ENCODE assay signal across 8 mouse cellular contexts in genomic region chr8:121107668-121108656, GRCm38 (mm10). TPM values are rescaled to one million over a fixed set of nuclear protein-coding genes. Genes with fewer than 3 reads are reported as not detected.
DNase-seq lines count a peak whose midpoint lies in the region; ATAC-seq and TF ChIP-seq lines count a peak whose summit lies in the region.

TSS of gene Mthfsd (minus strand) at chr8:121108392.

- TF ChIP-seq CTCF in kidney, postnatal 0 days (IDR thresholded peaks at IDR 0.05; ENCODE audit: low read depth): 0 out of 2 replicates have a peak, but pooled peaks have one; percentile 6

- peak within 1 kb of the TSS; percentile 90 for H3K9ac ChIP-seq in heart, embryonic 12.5 days
- H3K9ac ChIP-seq in kidney, postnatal 0 days (ENCODE audit: low read depth, low read length): peak within 1 kb of the TSS; percentile 87
- H3K9ac ChIP-seq in liver, embryonic 11.5 days (ENCODE audit: low read depth, low read length): peak within 1 kb of the TSS; percentile 87
- H3K9ac ChIP-seq in stomach, embryonic 14.5 days (replicated peaks; ENCODE audit: low read depth, low read length): peak within 1 kb of the TSS; percentile 85

- H3K36me3 ChIP-seq in heart, embryonic 12.5 days: peaks cover 23% of the 10 kb centered on the region
- peaks cover 11% of the 10 kb centered on the region for H3K36me3 ChIP-seq in kidney, postnatal 0 days (ENCODE audit: insufficient read depth, low read length)
- peaks cover 6% of the 10 kb centered on the region; the same call in 1 of the 2 replicates for H3K36me3 ChIP-seq in liver, embryonic 11.5 days (ENCODE audit: control insufficient read depth, insufficient read depth, low read length)
- peaks cover 24% of the 10 kb centered on the region for H3K36me3 ChIP-seq in stomach, embryonic 14.5 days (ENCODE audit: control insufficient read depth, insufficient read depth, low read length)

- peak within 1 kb of the TSS; percentile 69 for H3K27ac ChIP-seq in heart, embryonic 12.5 days (ENCODE audit: poor library complexity, severe bottlenecking)
- H3K27ac ChIP-seq in kidney, postnatal 0 days: peak within 1 kb of the TSS; percentile 73
- peak within 1 kb of the TSS; percentile 38; the same call in 1 of the 2 replicates for H3K27ac ChIP-seq in liver, embryonic 11.5 days (ENCODE audit: low read depth, low read length)
- H3K27ac ChIP-seq in stomach, embryonic 14.5 days (ENCODE audit: low read length): peak within 1 kb of the TSS; percentile 71

- WGBS in heart, embryonic 12.5 days: 1% methylated on average over 75 of the region's 75 CpGs
- under 1% methylated on average over 75 of the region's 75 CpGs for WGBS in kidney, postnatal 0 days
- 2% methylated on average over 75 of the region's 75 CpGs for WGBS in liver, embryonic 11.5 days
- 1% methylated on average over 74 of the region's 75 CpGs for WGBS in stomach, embryonic 14.5 days

- DNase-seq in CD4-positive helper T cell, adult 2 months (ENCODE audit: low read depth, low spot score): peak; percentile 98
- peak; percentile 92 for DNase-seq in brain, embryonic 18.5 days (ENCODE audit: low read depth, low spot score)
- DNase-seq in kidney, postnatal 0 days (ENCODE audit: low spot score): peak; percentile 97
- peak; percentile 98 for DNase-seq in liver, embryonic 11.5 days (ENCODE audit: low spot score)
- peak; percentile 99 for DNase-seq in naive thymus-derived CD4-positive, alpha-beta T cell, adult 2 months (ENCODE audit: low read depth)

- peak; percentile 95 for ATAC-seq in erythroid progenitor cell, adult 5-6 weeks (replicated peaks; ENCODE audit: low FRiP score, poor library complexity, severe bottlenecking)
- ATAC-seq in heart, embryonic 12.5 days (ENCODE audit: insufficient number of reproducible peaks, low FRiP score): peak; percentile 93
- peak; percentile 86 for ATAC-seq in kidney, postnatal 0 days (replicated peaks; ENCODE audit: low FRiP score, low read depth)
- ATAC-seq in liver, embryonic 11.5 days (replicated peaks; ENCODE audit: low FRiP score): peak; percentile 93
- ATAC-seq in stomach, embryonic 14.5 days (ENCODE audit: insufficient number of reproducible peaks, insufficient read depth, low FRiP score, low read depth): peak; percentile 91

- peaks cover 24% of the 10 kb centered on the region for H3K4me1 ChIP-seq in heart, embryonic 12.5 days (replicated peaks)
- H3K4me1 ChIP-seq in kidney, postnatal 0 days (replicated peaks; ENCODE audit: insufficient read depth, low read length): peaks cover 6% of the 10 kb centered on the region; the same call in 1 of the 2 replicates
- peaks cover 11% of the 10 kb centered on the region for H3K4me1 ChIP-seq in liver, embryonic 11.5 days (replicated peaks; ENCODE audit: control insufficient read depth, insufficient read depth, low read length)
- H3K4me1 ChIP-seq in stomach, embryonic 14.5 days (ENCODE audit: control insufficient read depth, insufficient read depth, low read length): peaks cover 8% of the 10 kb centered on the region; the same call in 1 of the 2 replicates

- H3K9me3 ChIP-seq in heart, embryonic 12.5 days (replicated peaks): no peaks in the 10 kb centered on the region
- no peaks in the 10 kb centered on the region for H3K9me3 ChIP-seq in kidney, postnatal 0 days (replicated peaks; ENCODE audit: low read length)
- H3K9me3 ChIP-seq in liver, embryonic 11.5 days (ENCODE audit: control insufficient read depth, low read length): no peaks in the 10 kb centered on the region
- H3K9me3 ChIP-seq in stomach, embryonic 14.5 days (ENCODE audit: control insufficient read depth, low read depth, low read length): no peaks in the 10 kb centered on the region

- peaks cover 8% of the 10 kb centered on the region for H3K27me3 ChIP-seq in heart, embryonic 12.5 days (replicated peaks)
- H3K27me3 ChIP-seq in kidney, postnatal 0 days (ENCODE audit: insufficient read depth, low read length): 0 out of 2 replicates have a peak, but pooled peaks cover 5% of the 10 kb centered on the region
- H3K27me3 ChIP-seq in liver, embryonic 11.5 days (replicated peaks; ENCODE audit: control insufficient read depth, insufficient read depth, low read length): peaks cover 7% of the 10 kb centered on the region; the same call in 1 of the 2 replicates
- H3K27me3 ChIP-seq in stomach, embryonic 14.5 days (ENCODE audit: control insufficient read depth, insufficient read depth, low read length): no peaks in the 10 kb centered on the region

- H3K4me2 ChIP-seq in heart, embryonic 12.5 days: peak within 1 kb of the TSS; percentile 78
- peak within 1 kb of the TSS; percentile 82 for H3K4me2 ChIP-seq in kidney, postnatal 0 days (ENCODE audit: low read length)
- peak within 1 kb of the TSS; percentile 93 for H3K4me2 ChIP-seq in liver, embryonic 11.5 days
- peak within 1 kb of the TSS; percentile 88 for H3K4me2 ChIP-seq in stomach, embryonic 14.5 days (replicated peaks; ENCODE audit: low read depth, low read length)

- peak within 1 kb of the TSS; percentile 81 for H3K4me3 ChIP-seq in heart, embryonic 12.5 days
- peak within 1 kb of the TSS; percentile 84 for H3K4me3 ChIP-seq in kidney, postnatal 0 days (replicated peaks; ENCODE audit: low read depth, low read length)
- H3K4me3 ChIP-seq in liver, embryonic 11.5 days (ENCODE audit: low read depth, low read length): peak within 1 kb of the TSS; percentile 91
- H3K4me3 ChIP-seq in stomach, embryonic 14.5 days (ENCODE audit: low read depth, low read length): peak within 1 kb of the TSS; percentile 90

RNA-seq across cellular contexts. Expression of gene Mthfsd, which starts in this region (rescaled TPM):
- 2.9 and 6.7 TPM in 2 replicates for total RNA-seq in erythroid progenitor cell, adult 5-6 weeks (2015; ENCODE audit: low replicate concordance)
- total RNA-seq in erythroid progenitor cell, adult 5-6 weeks (2017; ENCODE audit: low replicate concordance): 6.4 TPM in 2 replicates
- polyA plus RNA-seq in heart, embryonic 12.5 days (2016; fragmentation: Nextera tagmentation; extraction: Ambion mirVana): 45.2 and 45.8 TPM in 2 replicates
- 56.0 and 60.3 TPM in 2 replicates for polyA plus RNA-seq in kidney, postnatal 0 days (2015; fragmentation: Nextera tagmentation; extraction: Ambion mirVana)
- 48.1 and 50.6 TPM in 2 replicates for polyA plus RNA-seq in liver, embryonic 11.5 days (2014; fragmentation: Nextera tagmentation; extraction: Ambion mirVana)
- 65.9 and 66.6 TPM in 2 replicates for polyA plus RNA-seq in stomach, embryonic 14.5 days (2014; fragmentation: Nextera tagmentation; extraction: Ambion mirVana)

Comparison
In these comparisons a context has a peak if more than half of its experiments do, and no peak if none do; other contexts are left out.
1. Peak in every context shown above with its lines: DNase-seq, ATAC-seq, H3K4me3 ChIP-seq and H3K27ac ChIP-seq.